Mouse (Mus musculus): Measurements from ENCODE around the gene Msh2.
"Not testable (repeated sequence)": the region's sequence is repeated elsewhere in the genome, so short reads cannot be mapped to it uniquely, and the experiment has no call there.

DNA sequence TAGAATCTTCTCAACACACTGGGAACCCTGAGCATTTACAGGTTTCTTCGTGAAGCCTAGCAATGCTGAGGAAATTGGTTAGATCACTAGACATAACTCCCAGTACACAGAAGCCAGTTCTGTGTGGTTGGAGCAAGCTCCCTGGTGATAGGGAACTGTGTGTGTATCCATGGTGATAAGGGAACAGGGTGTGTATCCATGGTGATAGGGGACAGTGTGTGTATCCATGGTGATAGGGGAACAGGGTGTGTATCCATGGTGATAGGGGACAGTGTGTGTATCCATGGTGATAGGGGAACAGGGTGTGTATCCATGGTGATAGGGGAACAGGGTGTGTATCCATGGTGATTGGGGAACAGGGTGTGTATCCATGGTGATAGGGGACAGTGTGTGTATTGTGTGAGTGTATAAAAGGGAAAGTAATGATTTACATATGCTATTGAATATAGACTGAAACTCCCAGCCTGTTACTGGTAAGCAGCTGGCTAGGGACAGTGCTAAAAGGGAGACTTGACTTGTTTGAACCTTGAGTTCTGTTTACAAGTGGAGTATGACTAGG lies 4.9 kb downstream of the Msh2 start:
- TF ChIP-seq CTCF (IDR thresholded peaks at IDR 0.05; ENCODE audit: extremely low read depth, insufficient read depth, insufficient read length, insufficient replicate concordance); POLR2A (IDR thresholded peaks at IDR 0.05; ENCODE audit: low read depth, low read length): not testable (repeated sequence)

Data from spleen, adult 2 months (tissue).